Mouse (Mus musculus) v-Abl transformed pro-B cells (cell line): ENCODE results near the gene Hsd17b10.

Experiments used
- in situ Hi-C, 2 experiments: fragments of 400-800 bp; cut with MboI; formaldehyde crosslinking; loops; one replicate each; pipeline ENCODE4 v1.15.1; 2025; ENCODE audit not compliant: unreplicated experiment in 2 of 2

The Hsd17b10 gene

GRCm38 (mm10) chrX:152001737-152002710 lies at the start of gene Hsd17b10:
TSS of gene Hsd17b10 (plus strand) at chrX:152001845.
- in situ Hi-C loops: no loop called here

DNA sequence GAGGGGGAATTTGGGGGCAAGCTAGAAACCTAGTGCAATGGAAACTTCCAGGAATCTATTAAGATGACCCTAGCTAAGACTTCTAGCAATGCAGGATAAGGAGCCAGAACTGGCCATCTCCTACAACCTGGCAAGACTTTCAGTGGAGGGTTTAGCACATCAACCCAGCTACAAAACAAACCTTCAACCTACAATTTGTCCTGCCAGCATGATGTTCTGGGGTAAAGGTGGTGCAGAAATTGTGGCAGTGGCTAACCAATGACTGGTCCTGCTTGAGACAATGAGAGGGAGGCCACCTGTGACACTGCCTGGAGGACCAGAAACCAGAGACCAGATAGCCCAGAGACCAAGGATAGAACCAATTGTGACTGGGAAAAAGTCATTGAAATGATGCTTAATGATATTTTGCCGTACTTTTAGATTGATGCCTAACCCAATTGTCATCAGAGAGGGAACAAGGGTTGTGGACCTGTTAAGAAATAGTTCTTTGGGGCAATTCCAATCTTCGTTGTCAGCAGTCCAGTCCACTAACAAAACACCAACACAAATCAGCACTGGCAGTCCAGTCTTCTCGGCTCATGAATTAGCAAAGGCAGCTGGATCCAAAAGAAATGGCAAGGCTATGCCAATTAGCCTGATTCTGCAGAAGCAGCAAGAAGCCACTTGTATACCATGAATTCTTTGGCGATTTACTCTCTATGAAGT lies 2.5 kb upstream of the Hsd17b10 start:
- in situ Hi-C loops: no loop called here

GRCm38 (mm10) chrX:152001182-152001684 lies 412 bp upstream of the Hsd17b10 start:
- in situ Hi-C loops: no loop called here

DNA sequence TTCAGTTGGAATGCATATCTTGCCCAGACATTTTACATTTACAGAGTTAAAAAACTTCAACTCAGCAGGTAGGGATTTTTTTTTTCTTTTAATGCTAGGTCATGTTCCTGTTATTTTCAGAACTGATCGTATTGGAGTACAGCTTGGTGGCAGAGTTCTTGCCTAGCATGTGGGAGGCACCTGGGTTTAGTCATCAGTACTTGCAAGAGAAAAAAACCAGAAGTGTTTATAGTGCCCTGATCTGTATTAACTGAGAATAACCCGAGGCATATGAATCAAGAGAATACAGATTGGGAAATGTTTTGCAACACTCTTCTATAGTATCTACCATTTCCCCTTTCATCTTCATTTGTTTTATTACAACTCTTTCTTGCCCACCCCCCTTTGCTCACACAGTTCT lies 1.2 kb downstream of the Hsd17b10 start:
- in situ Hi-C loops: no loop called here

GRCm38 (mm10) chrX:152007863-152008262 lies 6.2 kb downstream of the Hsd17b10 start:
- in situ Hi-C loops: no loop called here

GRCm38 (mm10) chrX:152015752-152016150 lies 14.1 kb downstream of the Hsd17b10 start:
- in situ Hi-C loops: no loop called here

DNA sequence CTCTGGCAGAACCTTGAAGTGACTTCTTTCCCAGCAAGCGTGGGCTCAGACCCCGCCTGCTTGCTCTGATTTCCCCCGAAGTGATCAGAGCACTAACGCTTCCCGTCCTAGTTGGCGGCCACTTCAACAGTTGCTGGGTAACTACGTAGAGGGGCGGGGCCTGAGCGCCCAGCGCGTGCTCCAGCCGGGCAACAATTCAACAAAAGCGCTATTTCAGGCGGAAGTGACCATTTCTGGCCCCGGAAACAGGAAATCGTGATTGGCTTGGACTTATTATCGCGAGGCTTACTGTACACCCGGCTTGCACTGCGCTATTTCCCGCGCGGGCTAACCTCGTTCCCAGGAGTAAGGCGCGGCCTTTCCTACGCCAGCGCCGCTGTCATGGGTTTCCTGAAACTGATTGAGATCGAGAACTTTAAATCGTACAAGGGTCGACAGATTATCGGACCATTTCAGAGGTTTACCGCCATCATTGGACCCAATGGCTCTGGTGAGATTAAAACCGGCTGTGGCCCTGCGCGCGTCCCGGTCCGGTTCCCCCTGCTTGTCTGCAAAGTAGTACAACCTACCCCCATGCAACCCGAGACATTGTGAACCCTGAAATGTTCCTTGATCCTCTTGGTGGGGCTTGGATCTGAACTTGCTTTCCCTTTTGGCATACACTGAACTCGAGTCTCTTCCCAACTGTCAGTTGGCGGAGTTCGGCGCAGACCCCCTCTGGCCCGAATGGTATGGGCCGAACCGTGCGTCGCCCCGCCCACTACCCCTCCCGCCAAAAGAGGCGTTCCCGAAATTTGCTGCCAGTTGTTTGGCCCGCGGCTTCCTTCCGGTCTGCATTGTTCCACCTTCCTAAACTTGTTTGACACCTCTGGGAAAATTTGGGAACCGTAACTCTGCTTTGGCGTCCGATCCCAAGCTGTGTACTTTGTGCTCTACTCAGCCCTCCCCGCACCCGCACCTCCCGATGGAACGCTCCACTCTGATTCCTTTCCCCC lies 14.8 kb downstream of the Hsd17b10 start, which contains the start of the genes Ribc1 and Smc1a:
Ribc1 (minus strand) TSS at position 145 of the 995 bp plus-strand sequence.
Smc1a (plus strand) TSS at position 278 of the 995 bp plus-strand sequence.
- in situ Hi-C loops: no loop called here

DNA sequence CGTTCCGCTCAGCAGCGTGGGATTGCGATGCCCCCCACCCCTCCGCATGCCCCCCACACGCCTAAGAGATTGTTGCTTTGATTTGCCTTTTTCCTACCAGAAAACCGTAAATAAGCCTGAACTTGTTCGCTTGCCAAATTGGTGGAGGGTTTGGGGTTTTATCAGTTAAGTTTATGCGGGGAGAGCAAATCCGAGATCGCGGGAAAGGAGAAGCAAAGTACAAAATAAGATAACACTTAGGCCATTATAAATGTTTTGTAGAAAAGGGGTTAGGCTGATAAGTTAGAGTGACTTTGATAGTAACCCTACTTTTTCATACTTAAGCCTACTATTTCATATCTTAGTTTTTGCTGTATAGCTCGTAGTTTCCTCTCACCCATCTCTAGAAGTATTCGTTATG lies 15.5 kb downstream of the Hsd17b10 start:
- in situ Hi-C loops: no loop called here

- in situ Hi-C loops: no loop called here
Observed at GRCm38 (mm10) chrX:152019294-152019693, 17.6 kb downstream of the Hsd17b10 start.

GRCm38 (mm10) chrX:152039865-152040264 lies 38.2 kb downstream of the Hsd17b10 start:
- in situ Hi-C loops: loop anchor here (25.0 kb wide), 4 partner anchors 97 to 478 kb away; partner anchors contain the start of gene Iqsec2 (in 1 of the 2)

GRCm38 (mm10) chrX:152047230-152047629 lies 45.6 kb downstream of the Hsd17b10 start:
- in situ Hi-C loops: loop anchor here (25.0 kb wide), 4 partner anchors 90 to 485 kb away; partner anchors contain the start of gene Iqsec2 (in 1 of the 2)

GRCm38 (mm10) chrX:152052546-152052945 lies 50.9 kb downstream of the Hsd17b10 start:
- in situ Hi-C loops: no loop called here
